Mouse (Mus musculus): ENCODE results near the gene Abcb1b. TPM values are rescaled to one million over a fixed set of nuclear protein-coding genes. Genes with fewer than 3 reads are reported as not detected.

Abcb1b gene
- polyA plus RNA-seq, 1 experiment from 2014 or later: 0.40 TPM

DNA sequence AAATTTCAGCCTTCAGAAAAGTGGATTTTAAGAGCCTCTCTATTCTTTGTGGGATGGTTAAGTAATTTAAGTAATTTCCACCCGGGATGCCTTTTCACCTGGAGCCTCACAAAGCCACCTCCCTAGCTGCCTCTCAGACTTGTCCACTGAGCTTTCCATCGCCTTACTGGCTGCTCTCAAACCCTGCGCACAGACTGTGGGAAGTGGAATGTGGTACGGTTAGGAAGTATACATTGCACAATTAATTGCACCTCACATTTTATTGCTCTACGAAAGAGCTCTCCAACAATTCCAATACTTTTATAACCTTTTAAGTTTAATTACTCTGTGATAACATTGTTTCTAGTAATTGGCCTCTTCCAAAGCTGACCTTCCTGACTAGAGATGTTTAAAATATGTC is 68.4 kb downstream of the Abcb1b start:
- no peak for ATAC-seq (ENCODE audit: insufficient read depth)
- no peaks in the 10 kb centered on the region for H3K4me1 ChIP-seq (replicated peaks)
- no peaks in the 10 kb centered on the region for H3K9me3 ChIP-seq (replicated peaks)
- no peaks in the 10 kb centered on the region for H3K27me3 ChIP-seq
- no peak overlapping the region for H3K4me3 ChIP-seq (replicated peaks)
- no peak overlapping the region for H3K4me2 ChIP-seq
- H3K36me3 ChIP-seq (replicated peaks): no peaks in the 10 kb centered on the region
- no peak overlapping the region for H3K27ac ChIP-seq (replicated peaks)
- H3K9ac ChIP-seq: no peak overlapping the region
- 76% methylated on average over 5 of the region's 5 CpGs for WGBS (ENCODE audit: insufficient replicate concordance)

DNA sequence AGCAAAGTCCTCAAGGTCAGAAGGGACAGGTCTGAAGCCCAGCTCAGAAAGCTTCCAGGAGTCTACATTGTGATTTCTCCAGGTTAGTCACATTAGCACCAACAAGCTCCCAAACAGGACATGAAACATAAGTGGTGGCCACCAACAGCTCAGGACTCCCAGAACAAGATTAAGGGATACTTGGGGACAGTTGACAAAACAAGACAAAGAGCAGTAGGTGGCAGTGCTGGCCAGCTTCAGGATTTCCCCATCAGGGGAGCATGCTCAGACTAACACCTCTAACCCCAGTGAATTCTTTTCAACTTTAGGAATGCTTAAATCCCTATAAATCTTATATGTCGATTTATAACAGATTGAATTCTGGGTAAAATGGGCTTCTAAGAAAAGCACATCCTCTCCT is 70.1 kb downstream of the Abcb1b start:
- Histone ChIP-seq H3K27ac (replicated peaks) (no peak overlapping the region), H3K4me2 (no peak overlapping the region), H3K27me3 (no peaks in the 10 kb centered on the region), H3K9me3 (replicated peaks) (no peaks in the 10 kb centered on the region), H3K4me3 (replicated peaks) (no peak overlapping the region), H3K9ac (no peak overlapping the region), H3K4me1 (replicated peaks) (0 out of 2 replicates have a peak, but pooled peaks cover 4% of the 10 kb centered on the region), H3K36me3 (replicated peaks) (no peaks in the 10 kb centered on the region)
- no peak for ATAC-seq (ENCODE audit: insufficient read depth)
- 3% methylated on average over 1 of the region's 1 CpGs for WGBS (ENCODE audit: insufficient replicate concordance)

DNA sequence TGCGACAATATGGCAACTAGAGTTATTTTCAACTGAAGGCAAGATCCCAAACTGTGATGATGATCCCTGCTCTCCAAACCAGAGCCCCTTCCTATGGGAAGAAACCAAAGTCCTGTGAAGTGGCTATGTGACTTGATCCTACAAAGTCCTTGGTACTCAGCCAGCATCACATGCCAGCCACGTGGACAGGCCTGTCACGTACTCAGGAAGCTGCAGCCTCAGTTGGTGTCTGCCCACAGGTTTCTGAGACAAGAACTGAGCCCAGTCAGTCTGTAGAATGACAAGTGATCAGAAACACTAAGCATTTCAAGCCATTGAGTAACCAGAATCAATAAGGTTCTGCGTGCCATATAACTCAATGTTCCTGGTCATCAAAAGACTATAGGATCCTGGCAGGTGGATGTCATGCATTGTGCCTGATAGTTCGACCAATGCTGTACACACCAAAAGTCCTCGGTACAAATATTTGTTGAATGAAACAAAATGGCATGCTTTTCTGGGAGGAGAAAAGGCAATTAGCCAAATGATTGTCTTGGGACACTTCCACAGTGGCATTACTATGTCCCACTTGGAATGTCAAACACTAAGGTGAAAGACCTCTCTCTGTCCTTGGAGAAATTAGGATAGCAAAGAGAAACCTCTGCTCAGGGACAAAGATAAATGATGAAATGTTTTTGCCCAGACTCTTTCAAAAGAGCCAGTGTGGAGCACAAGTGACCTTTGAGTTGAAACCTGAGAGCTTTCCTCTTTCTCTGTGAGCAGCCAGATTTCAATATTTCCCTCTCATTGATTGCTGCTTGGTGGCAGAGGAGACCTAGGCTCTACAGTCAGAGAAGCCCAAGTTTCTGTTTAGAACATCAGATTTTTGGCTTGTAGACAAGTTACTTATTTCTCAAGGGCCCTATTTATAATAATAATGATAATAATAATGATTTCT is 75.3 kb downstream of the Abcb1b start:
- H3K27me3 ChIP-seq: no peaks in the 10 kb centered on the region
- WGBS (ENCODE audit: insufficient replicate concordance): 58% methylated on average over 6 of the region's 6 CpGs
- peak overlapping the region; percentile 53 for H3K27ac ChIP-seq (replicated peaks)
- no peaks in the 10 kb centered on the region for H3K9me3 ChIP-seq (replicated peaks)
- no peak overlapping the region for H3K4me2 ChIP-seq
- H3K4me3 ChIP-seq (replicated peaks): no peak overlapping the region
- H3K4me1 ChIP-seq (replicated peaks): 0 out of 2 replicates have a peak, but pooled peaks cover 4% of the 10 kb centered on the region
- peak; percentile 62 for ATAC-seq (ENCODE audit: insufficient read depth)
- no peaks in the 10 kb centered on the region for H3K36me3 ChIP-seq (replicated peaks)
- H3K9ac ChIP-seq: no peak overlapping the region

DNA sequence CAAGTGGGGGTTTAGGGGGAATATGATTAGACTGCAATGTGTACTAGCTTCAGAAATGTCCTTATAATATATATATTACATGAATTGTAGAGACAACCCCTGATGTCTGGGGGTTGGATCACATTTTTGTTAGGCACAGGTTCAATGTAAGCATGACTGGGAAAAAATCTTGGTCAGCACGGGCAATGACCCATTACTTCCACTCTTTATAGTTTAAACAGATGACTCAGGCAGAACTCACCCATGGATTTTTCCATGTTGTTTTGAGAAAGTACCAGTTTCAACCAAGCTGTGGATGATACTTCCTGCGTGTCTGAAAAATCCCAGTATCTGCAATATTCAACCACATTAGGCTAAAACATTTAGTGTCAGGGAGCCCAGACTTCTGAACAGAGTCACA is 79.1 kb downstream of the Abcb1b start:
- Histone ChIP-seq H3K9me3 (replicated peaks) (no peaks in the 10 kb centered on the region), H3K27me3 (no peaks in the 10 kb centered on the region), H3K36me3 (replicated peaks) (no peaks in the 10 kb centered on the region), H3K27ac (replicated peaks) (no peak overlapping the region), H3K4me2 (no peak overlapping the region), H3K4me1 (replicated peaks) (0 out of 2 replicates have a peak, but pooled peaks cover 4% of the 10 kb centered on the region), H3K9ac (no peak overlapping the region), H3K4me3 (replicated peaks) (no peak overlapping the region)
- ATAC-seq (ENCODE audit: insufficient read depth): no peak
- 62% methylated on average over 2 of the region's 2 CpGs for WGBS (ENCODE audit: insufficient replicate concordance)

DNA sequence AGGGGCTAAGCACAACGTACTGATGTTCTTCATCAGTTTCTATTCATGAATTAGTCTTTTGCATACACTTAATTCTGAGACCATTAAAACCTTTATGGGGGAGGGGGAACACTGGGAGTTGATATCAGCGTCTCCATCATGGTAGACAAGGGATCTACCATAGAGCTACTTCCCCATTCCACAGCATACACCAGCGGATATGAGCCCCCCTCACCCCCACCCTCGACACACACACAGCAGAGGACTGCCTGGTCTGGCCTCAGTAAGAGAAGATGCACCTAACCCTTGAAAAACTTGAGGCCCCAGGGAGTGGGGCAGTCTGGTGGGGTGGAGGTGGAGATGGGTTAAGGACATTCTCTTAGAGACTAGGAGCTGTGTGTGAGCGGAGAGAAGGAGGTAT is 79.9 kb downstream of the Abcb1b start:
- Histone ChIP-seq H3K9ac (no peak overlapping the region), H3K9me3 (replicated peaks) (no peaks in the 10 kb centered on the region), H3K27me3 (no peaks in the 10 kb centered on the region), H3K4me3 (replicated peaks) (no peak overlapping the region), H3K4me2 (no peak overlapping the region), H3K4me1 (replicated peaks) (0 out of 2 replicates have a peak, but pooled peaks cover 3% of the 10 kb centered on the region), H3K36me3 (replicated peaks) (no peaks in the 10 kb centered on the region), H3K27ac (replicated peaks) (no peak overlapping the region)
- no peak for ATAC-seq (ENCODE audit: insufficient read depth)
- 34% methylated on average over 5 of the region's 5 CpGs for WGBS (ENCODE audit: insufficient replicate concordance)

DNA sequence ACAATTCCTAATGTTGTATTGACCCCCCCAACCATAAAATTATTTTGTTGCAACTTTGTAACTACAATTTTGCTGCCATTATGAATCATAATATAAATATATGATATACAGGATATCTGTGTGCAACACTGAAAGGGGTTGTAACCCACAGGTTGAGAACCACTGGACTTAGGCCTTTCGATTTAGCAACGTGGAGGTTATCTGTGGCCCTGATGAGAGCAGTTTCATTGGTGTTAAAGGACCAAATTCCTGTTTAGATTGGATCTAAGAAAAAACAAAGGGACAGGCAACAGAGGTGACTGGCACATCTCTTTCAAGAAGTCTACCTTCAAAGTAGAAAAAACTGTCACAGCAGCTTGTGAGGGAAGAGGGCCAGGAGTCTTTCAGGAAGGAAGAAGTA is 87.9 kb downstream of the Abcb1b start:
- H3K27me3 ChIP-seq: no peaks in the 10 kb centered on the region
- no peak overlapping the region for H3K4me2 ChIP-seq
- no peak for ATAC-seq (ENCODE audit: insufficient read depth)
- no peaks in the 10 kb centered on the region for H3K4me1 ChIP-seq (replicated peaks)
- H3K4me3 ChIP-seq (replicated peaks): no peak overlapping the region
- H3K9ac ChIP-seq: no peak overlapping the region
- H3K27ac ChIP-seq (replicated peaks): no peak overlapping the region
- WGBS (ENCODE audit: insufficient replicate concordance): 67% methylated on average over 2 of the region's 2 CpGs
- no peaks in the 10 kb centered on the region for H3K36me3 ChIP-seq (replicated peaks)
- H3K9me3 ChIP-seq (replicated peaks): no peaks in the 10 kb centered on the region

DNA sequence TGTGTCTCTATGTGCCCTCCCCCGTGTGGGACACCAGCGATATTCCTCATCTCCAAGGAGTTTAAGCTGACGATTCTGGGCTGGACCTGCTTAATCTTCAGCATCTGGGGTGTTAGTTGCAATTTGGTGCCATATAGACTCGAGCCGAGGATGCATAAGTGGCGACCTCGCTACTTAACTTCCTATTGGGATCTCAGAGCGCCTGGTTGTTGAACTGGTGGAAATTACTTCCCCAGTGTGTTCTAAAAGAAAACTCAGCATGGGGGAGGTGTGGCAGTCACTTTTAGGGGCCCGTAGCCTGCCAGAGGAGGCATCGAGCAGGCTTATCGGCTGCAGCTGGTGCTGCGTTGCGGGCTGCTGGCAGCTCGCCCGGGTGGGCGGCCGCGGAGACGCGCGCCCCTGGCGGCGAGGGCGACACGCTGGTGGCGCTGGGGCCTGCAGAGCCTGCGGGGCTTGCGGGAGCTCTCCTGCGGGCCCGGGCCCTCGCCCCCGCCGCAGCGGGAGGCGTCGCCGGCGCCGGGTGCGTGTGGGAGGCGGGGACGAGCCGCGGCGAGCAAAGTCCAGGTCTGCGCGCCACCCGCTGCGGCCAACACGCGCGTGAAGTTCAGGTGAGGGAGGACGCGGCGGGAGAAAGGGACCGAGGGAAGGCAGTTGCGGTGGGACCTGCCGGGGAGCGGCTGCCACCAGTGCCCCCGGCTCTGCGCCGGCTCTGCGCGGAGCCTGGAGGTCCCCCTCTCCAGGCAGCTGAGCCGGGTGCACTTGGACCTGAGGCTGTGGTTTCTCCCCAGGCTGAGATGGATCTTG is 95.6 kb downstream of the Abcb1b start, which contains the start of gene Abcb4:
Abcb4 (plus strand) TSS at position 418 of the 804 bp plus-strand sequence.
- no peaks in the 10 kb centered on the region for H3K9me3 ChIP-seq (replicated peaks)
- WGBS (ENCODE audit: insufficient replicate concordance): under 1% methylated on average over 62 of the region's 65 CpGs
- H3K9ac ChIP-seq: peak within 1 kb of the TSS; percentile 90
- H3K27ac ChIP-seq (replicated peaks): peak within 1 kb of the TSS; percentile 93
- H3K36me3 ChIP-seq (replicated peaks): peaks cover 13% of the 10 kb centered on the region
- H3K4me3 ChIP-seq (replicated peaks): peak within 1 kb of the TSS; percentile 80
- peak within 1 kb of the TSS; percentile 84 for H3K4me2 ChIP-seq
- ATAC-seq (ENCODE audit: insufficient read depth): peak; percentile 89
- H3K4me1 ChIP-seq (replicated peaks): peaks cover 42% of the 10 kb centered on the region
- H3K27me3 ChIP-seq: no peaks in the 10 kb centered on the region

DNA sequence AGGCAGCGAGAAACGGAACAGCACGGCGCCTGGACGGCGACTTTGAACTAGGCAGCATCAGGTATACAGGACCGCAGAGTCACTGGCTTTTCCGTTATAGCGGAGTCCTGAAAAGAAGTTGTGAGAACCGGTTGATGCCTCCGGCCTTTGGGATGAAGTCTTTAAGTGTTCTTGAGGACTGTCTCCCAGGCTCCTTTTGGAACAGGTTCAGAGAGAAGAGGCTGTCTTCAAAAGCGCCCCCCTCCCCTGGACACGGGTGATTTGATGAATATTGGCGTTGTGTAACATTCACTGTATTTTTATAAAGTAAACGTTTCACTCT is 96.1 kb downstream of the Abcb1b start:
- WGBS (ENCODE audit: insufficient replicate concordance): under 1% methylated on average over 15 of the region's 15 CpGs
- peak overlapping the region; percentile 90 for H3K9ac ChIP-seq
- H3K4me1 ChIP-seq (replicated peaks): peaks cover 42% of the 10 kb centered on the region
- no peaks in the 10 kb centered on the region for H3K27me3 ChIP-seq
- ATAC-seq (ENCODE audit: insufficient read depth): no peak
- H3K9me3 ChIP-seq (replicated peaks): no peaks in the 10 kb centered on the region
- H3K36me3 ChIP-seq (replicated peaks): peaks cover 18% of the 10 kb centered on the region
- peak overlapping the region; percentile 84 for H3K4me2 ChIP-seq
- peak overlapping the region; percentile 80 for H3K4me3 ChIP-seq (replicated peaks)
- peak overlapping the region; percentile 93 for H3K27ac ChIP-seq (replicated peaks)

DNA sequence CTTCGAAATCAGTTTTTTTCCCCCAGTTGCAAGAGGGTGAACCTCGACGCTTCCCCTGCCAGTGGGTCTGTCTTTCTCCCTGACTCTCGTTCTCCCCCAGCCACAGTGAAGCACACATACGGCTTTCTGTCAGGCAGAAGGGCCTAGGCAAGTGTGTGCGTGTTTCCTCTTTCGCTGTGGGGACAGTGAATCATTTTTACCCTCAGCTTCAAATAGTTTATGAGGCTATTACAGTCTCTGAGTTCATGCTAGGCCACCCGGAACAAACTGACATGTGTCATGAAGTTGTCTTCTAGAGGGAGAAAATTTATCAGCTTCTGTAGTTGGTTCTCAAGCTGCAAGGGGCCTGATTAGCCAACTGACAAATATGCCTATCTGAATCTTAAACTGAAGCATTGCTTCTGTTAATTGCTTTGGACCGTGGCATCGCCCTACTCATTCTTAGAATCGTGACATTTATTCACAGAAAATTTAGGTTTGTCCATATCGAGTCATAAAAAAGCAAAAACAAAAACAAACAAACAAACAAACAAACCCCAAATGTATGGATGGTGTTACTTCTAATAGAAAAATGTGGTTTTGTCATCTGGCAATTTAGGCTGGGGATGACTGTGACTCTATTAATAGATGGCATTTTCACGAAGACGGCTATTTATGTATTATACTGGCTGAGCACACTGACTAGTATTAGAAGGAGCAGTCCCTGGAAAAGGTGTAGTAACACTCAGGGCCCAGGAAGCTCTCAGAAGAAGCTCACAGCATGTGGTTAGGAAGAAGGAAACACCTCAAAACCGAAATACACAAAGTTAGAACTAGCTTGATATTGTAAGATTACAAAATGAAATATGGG is 96.9 kb downstream of the Abcb1b start:
- Histone ChIP-seq H3K9ac (peak overlapping the region; percentile 90), H3K9me3 (replicated peaks) (no peaks in the 10 kb centered on the region), H3K36me3 (replicated peaks) (peaks cover 23% of the 10 kb centered on the region), H3K27ac (replicated peaks) (peak overlapping the region; percentile 93), H3K4me3 (replicated peaks) (peak overlapping the region; percentile 80), H3K4me1 (replicated peaks) (peaks cover 42% of the 10 kb centered on the region), H3K4me2 (peak overlapping the region; percentile 84), H3K27me3 (no peaks in the 10 kb centered on the region)
- WGBS (ENCODE audit: insufficient replicate concordance): 18% methylated on average over 15 of the region's 15 CpGs
- ATAC-seq (ENCODE audit: insufficient read depth): peak; percentile 67

DNA sequence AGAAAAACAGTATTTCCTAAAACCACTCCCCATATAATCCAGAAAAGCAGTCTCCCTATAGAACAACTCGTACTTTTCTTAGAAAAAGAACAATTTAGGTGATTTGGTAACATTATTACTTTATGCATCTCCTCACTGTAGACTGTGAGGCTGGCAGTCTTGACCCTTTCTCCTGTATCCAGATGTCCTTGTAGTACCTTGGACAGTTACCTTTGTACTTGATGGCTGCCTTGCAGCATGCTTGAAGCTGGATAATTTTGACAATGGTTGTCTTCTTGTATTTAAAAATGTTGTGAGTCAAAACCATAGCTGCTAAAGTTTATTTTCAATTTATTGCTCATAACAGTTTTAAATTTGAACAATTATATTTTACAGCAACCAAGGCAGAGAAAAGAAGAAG is 98.3 kb downstream of the Abcb1b start:
- Histone ChIP-seq H3K27ac (replicated peaks) (no peak overlapping the region; the same call in 1 of the 2 replicates), H3K27me3 (no peaks in the 10 kb centered on the region)

More for the DNA sequence above, 98.3 kb downstream of the Abcb1b start:
- Histone ChIP-seq H3K4me3 (replicated peaks) (peak overlapping the region; percentile 80), H3K36me3 (replicated peaks) (peaks cover 36% of the 10 kb centered on the region), H3K9me3 (replicated peaks) (no peaks in the 10 kb centered on the region), H3K4me2 (peak overlapping the region; percentile 84), H3K4me1 (replicated peaks) (peaks cover 42% of the 10 kb centered on the region), H3K9ac (no peak overlapping the region)
- no peak for ATAC-seq (ENCODE audit: insufficient read depth)
- WGBS (ENCODE audit: insufficient replicate concordance): 71% methylated on average over 1 of the region's 1 CpGs

Measured in liver, embryonic 15.5 days (tissue).